13 mouse cellular contexts compared by ENCODE assay signal in the genomic region with DNA sequence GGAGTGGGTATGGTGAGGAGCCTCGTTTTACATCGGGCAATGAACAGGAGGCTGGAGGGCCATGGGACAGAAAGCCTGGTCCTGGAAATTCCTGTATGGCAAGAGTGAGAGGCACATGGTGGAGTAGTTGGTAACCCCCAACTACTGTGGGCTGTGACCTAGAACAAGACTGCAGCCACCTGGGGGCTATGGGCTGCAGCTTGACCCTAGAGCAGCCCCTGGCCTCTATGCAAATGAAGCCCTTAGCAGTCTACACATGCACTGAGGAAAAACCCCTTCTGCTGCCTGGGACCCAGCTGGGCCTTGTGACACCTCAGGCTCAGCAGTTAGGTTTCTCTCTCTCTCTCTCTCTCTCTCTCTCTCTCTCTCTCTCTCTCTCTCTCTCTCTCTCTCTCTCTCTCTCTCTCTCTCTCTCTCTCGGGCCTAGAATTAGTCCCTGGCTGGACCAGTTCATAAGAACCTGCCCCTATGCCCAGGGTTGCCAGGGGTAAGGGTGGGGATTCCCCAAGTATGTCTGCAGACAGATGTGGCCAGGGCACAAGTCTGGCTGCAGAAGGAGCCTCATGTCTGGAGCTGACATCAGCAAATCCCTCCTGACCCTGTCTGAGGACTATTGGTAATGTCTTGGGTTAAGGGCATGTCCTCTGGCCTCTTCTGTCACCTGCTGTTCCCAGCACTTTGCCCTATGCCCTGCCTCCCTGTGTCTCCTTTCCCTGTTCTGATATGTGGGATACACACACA.
DNase-seq lines count a peak whose midpoint lies in the region; ATAC-seq and TF ChIP-seq lines count a peak whose summit lies in the region.
"Had no signal": no experiment of that assay in that cellular context is flagged by ENCODE, and none has a peak within 500 bp of the region (broad histone marks: within the 10 kb centered on the region; RNA-seq: fewer than 3 reads in every experiment).

No protein-coding gene starts in this region.

- peak; percentile 37 for TF ChIP-seq RAD21 in CH12.LX (IDR thresholded peaks at IDR 0.05; ENCODE audit: low read depth, low read length)

- H3K27ac ChIP-seq in hindbrain, embryonic 10.5 days, result peak overlapping the region; percentile 47
- H3K27ac ChIP-seq in hindbrain, embryonic 14.5 days, result no peak overlapping the region
- no peak overlapping the region for H3K27ac ChIP-seq in midbrain, embryonic 13.5 days
- no peak overlapping the region for H3K27ac ChIP-seq in midbrain, embryonic 16.5 days (ENCODE audit: low read length)
- H3K27ac ChIP-seq in CH12.LX (ENCODE audit: insufficient read depth, low read depth), result peak overlapping the region; percentile 99
- H3K27ac ChIP-seq: limb, embryonic 13.5 days had no signal

- no peak overlapping the region for H3K9ac ChIP-seq in hindbrain, embryonic 14.5 days
- H3K9ac ChIP-seq in midbrain, embryonic 13.5 days (replicated peaks), result no peak overlapping the region
- no peak overlapping the region for H3K9ac ChIP-seq in midbrain, embryonic 16.5 days (ENCODE audit: low read depth, low read length)
- H3K9ac ChIP-seq in CH12.LX (ENCODE audit: insufficient read depth, low read depth), result peak overlapping the region; percentile 60
- H3K9ac ChIP-seq: limb, embryonic 13.5 days had no signal

- no peak for TF ChIP-seq POLR2A in CH12.LX (IDR thresholded peaks at IDR 0.05; ENCODE audit: low read depth, low read length)

- 0 out of 2 replicates have a peak, but pooled peaks cover 7% of the 10 kb centered on the region for H3K27me3 ChIP-seq in hindbrain, embryonic 10.5 days (ENCODE audit: insufficient read depth, poor library complexity, severe bottlenecking)
- no peaks in the 10 kb centered on the region for H3K27me3 ChIP-seq in hindbrain, embryonic 14.5 days (ENCODE audit: control insufficient read depth, insufficient read depth, low read length)
- no peaks in the 10 kb centered on the region for H3K27me3 ChIP-seq in midbrain, embryonic 13.5 days
- no peaks in the 10 kb centered on the region for H3K27me3 ChIP-seq in midbrain, embryonic 16.5 days (ENCODE audit: control insufficient read depth, insufficient read depth, low read depth, low read length)
- no peaks in the 10 kb centered on the region for H3K27me3 ChIP-seq in CH12.LX (replicated peaks)

- dilution Hi-C loops in CH12.LX (cut with MboI; ENCODE audit: extremely low pct_ligation_motif_present, extremely low pct_unique_long_range_greater_than_20kb, low sequenced_read_pairs), result no loop called here

- no peaks in the 10 kb centered on the region for H3K9me3 ChIP-seq in hindbrain, embryonic 10.5 days
- H3K9me3 ChIP-seq in hindbrain, embryonic 14.5 days (ENCODE audit: control insufficient read depth, low read length), result no peaks in the 10 kb centered on the region
- no peaks in the 10 kb centered on the region for H3K9me3 ChIP-seq in midbrain, embryonic 13.5 days
- no peaks in the 10 kb centered on the region for H3K9me3 ChIP-seq in midbrain, embryonic 16.5 days (replicated peaks; ENCODE audit: control insufficient read depth, low read length, poor library complexity, severe bottlenecking)
- no peaks in the 10 kb centered on the region for H3K9me3 ChIP-seq in CH12.LX (replicated peaks; ENCODE audit: low read length)
- H3K9me3 ChIP-seq: limb, embryonic 13.5 days had no signal

- no peaks in the 10 kb centered on the region for H3K79me2 ChIP-seq in CH12.LX (replicated peaks; ENCODE audit: control insufficient read depth, extremely low read depth, insufficient read depth, poor library complexity, severe bottlenecking)

- H3K4me2 ChIP-seq in hindbrain, embryonic 14.5 days (replicated peaks), result no peak overlapping the region
- H3K4me2 ChIP-seq in midbrain, embryonic 13.5 days (replicated peaks), result no peak overlapping the region
- no peak overlapping the region for H3K4me2 ChIP-seq in midbrain, embryonic 16.5 days (ENCODE audit: low read length)
- peak overlapping the region; percentile 40 for H3K4me2 ChIP-seq in CH12.LX (ENCODE audit: insufficient read depth, low read depth, poor library complexity, severe bottlenecking)
- H3K4me2 ChIP-seq: limb, embryonic 13.5 days had no signal

- TF ChIP-seq CTCF in CH12.LX (conservative IDR thresholded peaks at IDR 0.05 in 1 of 2, IDR thresholded peaks at IDR 0.05 in 1 of 2; ENCODE audit: low read depth in 2 of 2, low read length in 2 of 2), result peak in 1 of 2 experiments; percentile 21; a peak in 1 of 4 replicates

- peaks cover 45% of the 10 kb centered on the region for H3K4me1 ChIP-seq in hindbrain, embryonic 10.5 days (replicated peaks)
- H3K4me1 ChIP-seq in hindbrain, embryonic 14.5 days (replicated peaks; ENCODE audit: control insufficient read depth, insufficient read depth, low read length), result peaks cover 13% of the 10 kb centered on the region
- peaks cover 18% of the 10 kb centered on the region for H3K4me1 ChIP-seq in midbrain, embryonic 13.5 days (replicated peaks)
- H3K4me1 ChIP-seq in midbrain, embryonic 16.5 days (ENCODE audit: control insufficient read depth, insufficient read depth, low read length), result no peaks in the 10 kb centered on the region
- peaks cover 54 to 91% of the 10 kb centered on the region in 2 experiments for H3K4me1 ChIP-seq in CH12.LX (ENCODE audit: control insufficient read depth in 1 of 2, insufficient read depth in 2 of 2)

- peak; percentile 98 for TF ChIP-seq EP300 in CH12.LX (IDR thresholded peaks at IDR 0.05; ENCODE audit: low read length)

- in situ Hi-C loops in CH12.LX (cut with MboI; ENCODE audit: low pct_ligation_motif_present, low pct_unique_long_range_greater_than_20kb, low sequenced_read_pairs), result loop anchor here (5.0 kb wide), 1 partner anchor 56 kb away; no protein-coding TSS in a partner anchor

- no peak for DNase-seq in hindbrain, embryonic 10.5 days (ENCODE audit: low spot score)
- DNase-seq in hindbrain, embryonic 14.5 days (ENCODE audit: low spot score), result no peak
- peak; percentile 93 for DNase-seq in CH12.LX (ENCODE audit: extremely low read depth)
- DNase-seq in natural killer cell, adult 2 months (ENCODE audit: low spot score in 2 of 2), result peak; percentile 9 to 24
- no peak for DNase-seq in left cerebral cortex, adult 8-10 months (ENCODE audit: low spot score in 2 of 2)
- DNase-seq: adrenal gland, postnatal 14 days; cerebellum, adult 8-10 months; heart, adult 18-20 months; kidney, adult 9 months had no signal

- H3K4me3 ChIP-seq in hindbrain, embryonic 10.5 days, result no peak overlapping the region
- no peak overlapping the region for H3K4me3 ChIP-seq in hindbrain, embryonic 14.5 days (replicated peaks; ENCODE audit: low read length)
- H3K4me3 ChIP-seq in midbrain, embryonic 13.5 days (replicated peaks), result no peak overlapping the region
- no peak overlapping the region for H3K4me3 ChIP-seq in midbrain, embryonic 16.5 days (ENCODE audit: low read depth, low read length)
- H3K4me3 ChIP-seq in CH12.LX (replicated peaks in 1 of 3; ENCODE audit: low read depth in 2 of 3, low read length in 2 of 3, poor library complexity in 1 of 3), result no peak overlapping the region
- H3K4me3 ChIP-seq: erythroblast, embryonic 14.5 days; limb, embryonic 13.5 days had no signal

- no peaks in the 10 kb centered on the region for H3K36me3 ChIP-seq in hindbrain, embryonic 10.5 days
- H3K36me3 ChIP-seq in hindbrain, embryonic 14.5 days (replicated peaks; ENCODE audit: control insufficient read depth, insufficient read depth), result no peaks in the 10 kb centered on the region
- no peaks in the 10 kb centered on the region for H3K36me3 ChIP-seq in midbrain, embryonic 13.5 days
- H3K36me3 ChIP-seq in midbrain, embryonic 16.5 days (ENCODE audit: control insufficient read depth, insufficient read depth, low read length), result no peaks in the 10 kb centered on the region
- H3K36me3 ChIP-seq in CH12.LX (replicated peaks in 1 of 2; ENCODE audit: control insufficient read depth in 1 of 2, insufficient read depth in 1 of 2, low read length in 1 of 2), result peaks cover 0 to 2% of the 10 kb centered on the region in 2 experiments
- H3K36me3 ChIP-seq: limb, embryonic 13.5 days had no signal

- ATAC-seq in hindbrain, embryonic 14.5 days (ENCODE audit: low FRiP score), result no peak
- ATAC-seq in midbrain, embryonic 13.5 days, result peak; percentile 55
- ATAC-seq in midbrain, embryonic 16.5 days, result no peak

- WGBS in hindbrain, embryonic 10.5 days, result 35% methylated on average over 3 of the region's 3 CpGs
- 3% methylated on average over 3 of the region's 3 CpGs for WGBS in hindbrain, embryonic 14.5 days
- WGBS in midbrain, embryonic 13.5 days, result 17% methylated on average over 3 of the region's 3 CpGs
- WGBS in midbrain, embryonic 16.5 days, result 19% methylated on average over 3 of the region's 3 CpGs

TF ChIP-seq in CH12.LX, 34 proteins besides CTCF, POLR2A, EP300 and RAD21 (continues in another document):
- TF ChIP-seq JUND (conservative IDR thresholded peaks at IDR 0.05; ENCODE audit: low read depth, low read length), result peak; percentile 93
- TF ChIP-seq JUN (IDR thresholded peaks at IDR 0.05; ENCODE audit: insufficient read depth, low read depth, low read length), result peak; percentile 73
- 0 out of 2 replicates have a peak, but pooled peaks have one; percentile 62 for TF ChIP-seq KAT2A (IDR thresholded peaks at IDR 0.05; ENCODE audit: insufficient replicate concordance, low read length)
- no peak; the same call in 1 of the 2 replicates for TF ChIP-seq USF1 (IDR thresholded peaks at IDR 0.05; ENCODE audit: low read depth, low read length)
- TF ChIP-seq MXI1 (IDR thresholded peaks at IDR 0.05; ENCODE audit: low read depth, low read length), result peak; percentile 34; the same call in 1 of the 2 replicates
- TF ChIP-seq CHD1 (IDR thresholded peaks at IDR 0.05; ENCODE audit: low read depth, low read length), result no peak
- peak; percentile 100 for TF ChIP-seq TCF12 (IDR thresholded peaks at IDR 0.05; ENCODE audit: low read depth, low read length)
- peak; percentile 92 for TF ChIP-seq MYC (IDR thresholded peaks at IDR 0.05; ENCODE audit: low read depth, low read length)
- TF ChIP-seq CHD2 (IDR thresholded peaks at IDR 0.05; ENCODE audit: low read length), result peak; percentile 88
- TF ChIP-seq GABPA (IDR thresholded peaks at IDR 0.05; ENCODE audit: insufficient replicate concordance, low read depth, low read length), result no peak
- no peak for TF ChIP-seq ZKSCAN1 (IDR thresholded peaks at IDR 0.05; ENCODE audit: borderline replicate concordance, low read depth, low read length)
- TF ChIP-seq SIN3A (IDR thresholded peaks at IDR 0.05; ENCODE audit: low read length), result peak; percentile 77; the same call in 1 of the 2 replicates
- TF ChIP-seq NRF1 (IDR thresholded peaks at IDR 0.05; ENCODE audit: low read depth, low read length), result peak; percentile 56
- TF ChIP-seq NELFE (IDR thresholded peaks at IDR 0.05; ENCODE audit: low read depth, low read length), result no peak
- peak; percentile 90 for TF ChIP-seq RCOR1 (conservative IDR thresholded peaks at IDR 0.05; ENCODE audit: low read depth, low read length)
- TF ChIP-seq POLR2AphosphoS2 (IDR thresholded peaks at IDR 0.05; ENCODE audit: low read depth, low read length), result no peak
- peak; percentile 46 for TF ChIP-seq SMC3 (IDR thresholded peaks at IDR 0.05; ENCODE audit: low read depth, low read length)
- peak; percentile 93 for TF ChIP-seq MAX (IDR thresholded peaks at IDR 0.05; ENCODE audit: low read length)
- TF ChIP-seq ZNF384 (IDR thresholded peaks at IDR 0.05; ENCODE audit: low read depth, low read length), result no peak

Comparison
In these comparisons a context has a peak if more than half of its experiments do, and no peak if none do; other contexts are left out.
1. H3K27ac ChIP-seq: peak in hindbrain, embryonic 10.5 days (single experiment) and CH12.LX (single experiment); none in hindbrain, embryonic 14.5 days (single experiment), midbrain, embryonic 13.5 days (single experiment) and midbrain, embryonic 16.5 days (single experiment).
2. DNase-seq: peak in CH12.LX (single experiment) and natural killer cell, adult 2 months (2 of 2); none in hindbrain, embryonic 10.5 days (single experiment), hindbrain, embryonic 14.5 days (single experiment) and left cerebral cortex, adult 8-10 months (0 of 2).